Mouse (Mus musculus) cerebellum, postnatal 10 days (tissue): ENCODE measurements around the gene Fam71f2.

Experiments
- DNase-seq, 2 experiments: peaks; one replicate each; pipeline ENCODE4 v3.0.0; 2021; ENCODE audit warnings: mixed read lengths in 2 of 2

Fam71f2 gene

GRCm38 (mm10) chr6:29278513-29279267 is 703 bp upstream of the Fam71f2 start:
- peak; percentile 65 to 78 for DNase-seq

GRCm38 (mm10) chr6:29280671-29281070 is 1.3 kb downstream of the Fam71f2 start:
- no peak for DNase-seq

- no peak for DNase-seq
Observed at GRCm38 (mm10) chr6:29286870-29287269, 7.5 kb downstream of the Fam71f2 start.

GRCm38 (mm10) chr6:29287481-29287880 is 8.1 kb downstream of the Fam71f2 start:
- DNase-seq: no peak

GRCm38 (mm10) chr6:29287944-29288343 is 8.6 kb downstream of the Fam71f2 start:
- peak; percentile 65 to 68 for DNase-seq

- no peak for DNase-seq
Observed at GRCm38 (mm10) chr6:29288651-29289050, 9.3 kb downstream of the Fam71f2 start.

- DNase-seq: no peak
Observed at GRCm38 (mm10) chr6:29299112-29299511, 19.7 kb downstream of the Fam71f2 start.

GRCm38 (mm10) chr6:29303251-29303650 is 23.9 kb downstream of the Fam71f2 start:
- peak; percentile 50 to 59 for DNase-seq

GRCm38 (mm10) chr6:29303726-29304125 is 24.3 kb downstream of the Fam71f2 start:
- peak; percentile 16 to 31 for DNase-seq

- DNase-seq: no peak
Observed at GRCm38 (mm10) chr6:29305462-29305861, 26.1 kb downstream of the Fam71f2 start.

- no peak for DNase-seq
Observed at GRCm38 (mm10) chr6:29308846-29309605, 29.6 kb downstream of the Fam71f2 start.

- no peak for DNase-seq
Observed at GRCm38 (mm10) chr6:29313690-29314202, 34.4 kb downstream of the Fam71f2 start.

GRCm38 (mm10) chr6:29317286-29317685 is 37.9 kb downstream of the Fam71f2 start:
- DNase-seq: no peak

- DNase-seq: no peak
Observed at GRCm38 (mm10) chr6:29317941-29318340, 38.5 kb downstream of the Fam71f2 start.

- peak; percentile 17 to 26 for DNase-seq
Observed at GRCm38 (mm10) chr6:29318879-29319278, 39.5 kb downstream of the Fam71f2 start, which contains the start of gene Fam71f1. Gene Fam71f1 (plus strand): TSS chr6:29319140.

- no peak for DNase-seq
Observed at GRCm38 (mm10) chr6:29321586-29321985, 42.2 kb downstream of the Fam71f2 start.

GRCm38 (mm10) chr6:29322147-29322546 is 42.8 kb downstream of the Fam71f2 start:
- DNase-seq: no peak

- DNase-seq: no peak
Observed at GRCm38 (mm10) chr6:29322735-29323134, 43.3 kb downstream of the Fam71f2 start.

- no peak for DNase-seq
Observed at GRCm38 (mm10) chr6:29326961-29327360, 47.6 kb downstream of the Fam71f2 start.

GRCm38 (mm10) chr6:29329514-29329913 is 50.1 kb downstream of the Fam71f2 start:
- no peak for DNase-seq
